Mouse (Mus musculus) intestine, embryonic 15.5 days (tissue): ENCODE measurements around the gene Zfp27. TPM values are rescaled to one million over a fixed set of nuclear protein-coding genes. Genes with fewer than 3 reads are reported as not detected.
"Not testable (repeated sequence)": the region's sequence is repeated elsewhere in the genome, so short reads cannot be mapped to it uniquely, and the experiment has no call there.

ENCODE experiments used
- ATAC-seq: fragments of 200-750 bp; cut with Nextera tagmentation; 2 replicates; pipeline ENCODE4 v1.8.0; 2017; ENCODE audit warnings: moderate TSS enrichment, moderate library complexity
- H3K27ac ChIP-seq: fragments of 300-500 bp; sonication (generic); 2 replicates; pipeline ENCODE4 v1.5.1; 2015; ENCODE audit warnings: mild to moderate bottlenecking, inconsistent platforms
- H3K27me3 ChIP-seq: fragments of 300-500 bp; sonication (generic); replicated peaks from 2 replicates; pipeline ENCODE4 v1.6.1; 2015; ENCODE audit warnings: inconsistent platforms
- H3K36me3 ChIP-seq: fragments of 300-500 bp; sonication (generic); 2 replicates; pipeline ENCODE4 v1.6.1; 2015; ENCODE audit warnings: inconsistent platforms
- H3K4me1 ChIP-seq: fragments of 300-500 bp; sonication (generic); replicated peaks from 2 replicates; pipeline ENCODE4 v1.6.1; 2015; ENCODE audit warnings: inconsistent platforms
- H3K4me2 ChIP-seq: fragments of 300-500 bp; sonication (generic); replicated peaks from 2 replicates; pipeline ENCODE4 v1.6.1; 2015; ENCODE audit warnings: mild to moderate bottlenecking, inconsistent platforms
- H3K4me3 ChIP-seq: fragments of 300-500 bp; sonication (generic); replicated peaks from 2 replicates; pipeline ENCODE4 v1.5.1; 2015; ENCODE audit warnings: inconsistent platforms
- H3K9ac ChIP-seq: fragments of 300-500 bp; sonication (generic); 2 replicates; pipeline ENCODE4 v1.6.1; 2015; ENCODE audit warnings: inconsistent platforms
- H3K9me3 ChIP-seq: fragments of 300-500 bp; sonication (generic); 2 replicates; pipeline ENCODE4 v1.6.1; 2016; ENCODE audit warnings: inconsistent platforms
- WGBS: fragments of 180-500 bp; shearing (Covaris S2); methylation state at CpG from one replicate; pipeline ENCODE4 v1.1.7; 2015; 5-methylcytosine and 5-hydroxymethylcytosine counted together
- polyA plus RNA-seq: library from polyadenylated mRNA; unstranded; fragments of >200 nt; fragmentation: Nextera tagmentation; extraction: Ambion mirVana; gene quantifications from 2 replicates; pipeline ENCODE4 v1.2.1, GENCODE M21; 2015

The Zfp27 gene
- polyA plus RNA-seq, 1 experiment from 2014 or later = 7.3 TPM

- H3K36me3 ChIP-seq = peaks cover 7% of the 10 kb centered on the region
- no peak overlapping the region for H3K9ac ChIP-seq
- 78% methylated on average over 7 of the region's 7 CpGs for WGBS
- no peaks in the 10 kb centered on the region for H3K4me1 ChIP-seq
- no peak overlapping the region for H3K27ac ChIP-seq
- H3K9me3 ChIP-seq = 0 out of 2 replicates have a peak, but pooled peaks cover 8% of the 10 kb centered on the region
- H3K27me3 ChIP-seq = no peaks in the 10 kb centered on the region
- no peak overlapping the region for H3K4me2 ChIP-seq
- H3K4me3 ChIP-seq = no peak overlapping the region
- ATAC-seq = no peak
These were observed 26.3 kb downstream of the Zfp27 start for GRCm38 (mm10) chr7:29880056-29880455.

DNA sequence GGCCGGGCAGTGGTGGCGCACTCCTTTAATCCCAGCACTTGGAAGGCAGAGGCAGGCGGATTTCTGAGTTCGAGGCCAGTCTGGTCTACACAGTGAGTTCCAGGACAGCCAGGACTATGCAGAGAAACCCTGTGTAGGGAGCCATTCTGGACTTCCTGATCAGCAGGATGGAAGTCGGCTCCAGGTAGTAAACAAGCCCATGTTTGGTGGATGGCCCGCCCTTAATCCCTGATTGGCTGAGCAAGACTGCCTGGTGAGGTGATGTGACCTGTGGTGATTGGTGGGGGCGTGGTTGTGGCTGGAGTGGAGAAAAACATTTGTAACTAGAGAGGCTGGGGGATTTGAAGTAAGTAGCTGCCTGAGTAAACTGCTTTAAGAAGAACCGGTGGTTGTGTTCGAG, 28.8 kb downstream of the Zfp27 start:
- not testable (repeated sequence) for H3K4me1 ChIP-seq, H3K27me3 ChIP-seq, H3K9me3 ChIP-seq, ATAC-seq, H3K9ac ChIP-seq, H3K4me3 ChIP-seq, H3K4me2 ChIP-seq, H3K27ac ChIP-seq
- WGBS = 92% methylated on average over 9 of the region's 9 CpGs
- peaks cover 16% of the 10 kb centered on the region for H3K36me3 ChIP-seq

DNA sequence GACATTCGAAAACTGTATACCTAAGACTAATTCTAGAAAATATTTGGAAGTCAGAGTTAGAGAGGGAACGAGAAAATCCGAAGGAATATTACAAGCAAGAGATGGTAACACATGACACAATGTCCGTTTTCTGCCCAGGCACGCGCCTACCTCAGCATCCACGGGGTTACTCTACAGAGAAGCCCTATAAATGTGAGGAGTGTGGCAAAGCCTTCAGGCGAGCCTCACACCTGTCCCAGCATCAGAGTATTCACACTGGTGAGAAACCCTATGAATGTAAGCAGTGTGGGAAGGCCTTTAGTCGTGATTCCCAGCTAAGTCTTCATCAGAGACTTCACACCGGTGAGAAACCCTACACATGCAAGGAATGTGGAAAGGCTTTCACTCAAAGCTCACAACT, 32.1 kb downstream of the Zfp27 start:
- Histone ChIP-seq H3K9ac (no peak overlapping the region), H3K4me3 (no peak overlapping the region), H3K4me1 (no peaks in the 10 kb centered on the region), H3K9me3 (0 out of 2 replicates have a peak, but pooled peaks cover 9% of the 10 kb centered on the region), H3K4me2 (no peak overlapping the region), H3K36me3 (peaks cover 16% of the 10 kb centered on the region), H3K27ac (no peak overlapping the region), H3K27me3 (no peaks in the 10 kb centered on the region)
- WGBS = 94% methylated on average over 10 of the region's 10 CpGs
- no peak for ATAC-seq

DNA sequence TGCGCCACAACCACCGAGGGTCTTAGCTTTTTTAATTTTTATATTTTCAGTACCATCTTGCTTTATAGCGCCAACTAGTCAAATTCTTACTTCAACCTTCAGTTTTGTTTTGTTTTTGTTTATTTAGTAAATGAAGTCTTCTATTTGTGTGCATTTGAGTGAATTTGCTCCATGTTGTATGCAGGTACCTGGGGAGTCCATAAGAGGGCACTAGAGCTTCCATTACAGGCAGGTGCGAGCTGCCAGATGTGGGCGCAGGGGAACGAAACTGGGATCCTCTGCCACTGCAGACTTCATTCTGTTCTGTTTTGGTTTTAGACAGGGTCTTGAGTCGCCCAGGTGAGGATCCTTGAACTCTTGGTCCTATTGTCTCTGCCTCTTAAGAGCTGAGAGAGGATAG, 44.7 kb downstream of the Zfp27 start:
- no peak overlapping the region for H3K4me3 ChIP-seq
- H3K4me1 ChIP-seq = no peaks in the 10 kb centered on the region
- no peak overlapping the region for H3K4me2 ChIP-seq
- H3K9me3 ChIP-seq = no peaks in the 10 kb centered on the region
- H3K27ac ChIP-seq = no peak overlapping the region
- H3K27me3 ChIP-seq = no peaks in the 10 kb centered on the region
- H3K9ac ChIP-seq = no peak overlapping the region
- 87% methylated on average over 7 of the region's 7 CpGs for WGBS
- H3K36me3 ChIP-seq = no peaks in the 10 kb centered on the region
- no peak for ATAC-seq

- Histone ChIP-seq H3K4me3 (peak within 1 kb of the TSS; percentile 56), H3K4me1 (no peaks in the 10 kb centered on the region), H3K27ac (no peak within 1 kb of the TSS), H3K36me3 (no peaks in the 10 kb centered on the region), H3K4me2 (peak within 1 kb of the TSS; percentile 79), H3K9ac (peak within 1 kb of the TSS; percentile 55), H3K27me3 (no peaks in the 10 kb centered on the region), H3K9me3 (no peaks in the 10 kb centered on the region)
- WGBS = 4% methylated on average over 32 of the region's 32 CpGs
- ATAC-seq = peak; percentile 98
These were observed 46.5 kb downstream of the Zfp27 start, which contains the start of gene Zfp420 for GRCm38 (mm10) chr7:29859532-29860517. Gene Zfp420, plus strand, starts transcription at chr7:29859979.

GRCm38 (mm10) chr7:29853219-29853842, 53.0 kb downstream of the Zfp27 start, which contains the start of gene Zfp940:
Gene Zfp940, minus strand, starts transcription at chr7:29853669.
- H3K27ac ChIP-seq = no peak within 1 kb of the TSS
- ATAC-seq = peak; percentile 97
- H3K9ac ChIP-seq = peak within 1 kb of the TSS; percentile 47
- peak within 1 kb of the TSS; percentile 54 for H3K4me3 ChIP-seq
- H3K4me2 ChIP-seq = peak within 1 kb of the TSS; percentile 66
- H3K4me1 ChIP-seq = no peaks in the 10 kb centered on the region
- 1% methylated on average over 21 of the region's 21 CpGs for WGBS
- no peaks in the 10 kb centered on the region for H3K27me3 ChIP-seq
- H3K9me3 ChIP-seq = no peaks in the 10 kb centered on the region
- H3K36me3 ChIP-seq = no peaks in the 10 kb centered on the region

DNA sequence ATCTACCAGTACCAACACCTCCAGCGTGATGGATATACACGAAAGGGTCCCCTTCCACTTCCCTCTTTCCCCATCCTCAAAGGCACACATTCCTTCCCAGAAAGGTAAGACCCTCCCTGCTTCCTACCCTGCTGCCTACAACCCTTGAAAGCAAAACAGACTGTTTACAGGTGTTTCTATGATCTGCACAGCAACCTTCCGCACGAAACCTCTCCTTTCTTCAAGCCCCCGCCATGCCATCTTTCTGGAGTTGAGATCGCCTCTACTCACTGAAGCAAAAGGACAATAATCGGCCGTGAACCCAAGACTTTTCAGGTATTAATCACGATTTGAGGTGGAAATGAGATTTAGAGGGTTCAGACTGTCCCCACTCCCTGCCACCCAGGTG, 53.5 kb downstream of the Zfp27 start:
- Histone ChIP-seq H3K9ac (peak overlapping the region; percentile 47), H3K4me2 (peak overlapping the region; percentile 66)

GRCm38 (mm10) chr7:29844616-29845015, 61.8 kb downstream of the Zfp27 start:
- Histone ChIP-seq H3K4me3 (no peak overlapping the region), H3K27ac (no peak overlapping the region), H3K9me3 (no peaks in the 10 kb centered on the region), H3K4me2 (no peak overlapping the region), H3K36me3 (0 out of 2 replicates have a peak, but pooled peaks cover 3% of the 10 kb centered on the region), H3K4me1 (no peaks in the 10 kb centered on the region), H3K9ac (no peak overlapping the region), H3K27me3 (no peaks in the 10 kb centered on the region)
- WGBS = 91% methylated on average over 5 of the region's 5 CpGs
- no peak for ATAC-seq

More for the DNA sequence above, 53.5 kb downstream of the Zfp27 start:
- peak overlapping the region; percentile 54 for H3K4me3 ChIP-seq
- no peak overlapping the region for H3K27ac ChIP-seq
- H3K36me3 ChIP-seq = no peaks in the 10 kb centered on the region
- ATAC-seq = no peak; the same call in 1 of the 2 replicates
- no peaks in the 10 kb centered on the region for H3K9me3 ChIP-seq
- H3K27me3 ChIP-seq = no peaks in the 10 kb centered on the region
- 57% methylated on average over 9 of the region's 9 CpGs for WGBS
- H3K4me1 ChIP-seq = no peaks in the 10 kb centered on the region

Other genes with a start within 250 kb of the Zfp27 start
- gene Catsperg2, start 179.5 kb downstream of the Zfp27 start, polyA plus RNA-seq = 0.08 TPM in 1 of 2 replicates, not detected in the other
- 10.1 and 10.3 TPM in 2 replicates for gene Zfp84, start 138.0 kb downstream of the Zfp27 start, polyA plus RNA-seq
- 3.7 and 4.2 TPM in 2 replicates for gene Zfp30, start 122.6 kb downstream of the Zfp27 start, polyA plus RNA-seq
- gene Zfp790, start 90.5 kb downstream of the Zfp27 start, polyA plus RNA-seq = 9.9 and 10.0 TPM in 2 replicates
- gene Zfp940, start 52.9 kb downstream of the Zfp27 start, polyA plus RNA-seq = 3.3 and 4.0 TPM in 2 replicates
- gene Zfp420, start 46.6 kb downstream of the Zfp27 start, polyA plus RNA-seq = 4.6 and 5.5 TPM in 2 replicates
- gene Zfp383, start 1.7 kb upstream of the Zfp27 start, polyA plus RNA-seq = 2.6 and 3.6 TPM in 2 replicates
- 6.6 and 7.8 TPM in 2 replicates for gene Zfp74, start 47.5 kb upstream of the Zfp27 start, polyA plus RNA-seq
- gene Zfp568, start 77.4 kb upstream of the Zfp27 start, polyA plus RNA-seq = 15.1 and 15.5 TPM in 2 replicates
- 2.7 and 2.9 TPM in 2 replicates for gene Zfp14, start 144.8 kb upstream of the Zfp27 start, polyA plus RNA-seq
- gene Zfp82, start 166.3 kb upstream of the Zfp27 start, polyA plus RNA-seq = 3.9 and 4.5 TPM in 2 replicates
- gene Gm26920, start 183.8 kb upstream of the Zfp27 start, polyA plus RNA-seq = 1.2 and 1.5 TPM in 2 replicates
- 6.0 and 6.1 TPM in 2 replicates for gene Zfp566, start 184.0 kb upstream of the Zfp27 start, polyA plus RNA-seq
- 71.0 and 82.3 TPM in 2 replicates for gene Zfp260, start 188.2 kb upstream of the Zfp27 start, polyA plus RNA-seq
- 6.7 and 8.3 TPM in 2 replicates for gene Zfp382, start 215.4 kb upstream of the Zfp27 start, polyA plus RNA-seq